Mouse (Mus musculus): ENCODE results near the gene Gm11937. TPM values are rescaled to one million over a fixed set of nuclear protein-coding genes. Genes with fewer than 3 reads are reported as not detected.

The Gm11937 gene
- polyA plus RNA-seq, 1 experiment: not detected

- H3K4me1 ChIP-seq (ENCODE audit: control insufficient read depth, insufficient read depth, insufficient read length, low read length): no peaks in the 10 kb centered on the region
- H3K27me3 ChIP-seq (ENCODE audit: control insufficient read depth, insufficient read depth, low read length): no peaks in the 10 kb centered on the region
- TF ChIP-seq POLR2A (IDR thresholded peaks at IDR 0.05; ENCODE audit: low read depth, low read length): no peak
- no peak for TF ChIP-seq CTCF (IDR thresholded peaks at IDR 0.05; ENCODE audit: extremely low read depth, insufficient read length, insufficient replicate concordance, low read depth, low read length)
- H3K27ac ChIP-seq (ENCODE audit: insufficient read depth, low read depth, low read length): no peak overlapping the region
- H3K4me3 ChIP-seq (ENCODE audit: low read depth, low read length): no peak overlapping the region
- WGBS: 21% methylated on average over 1 of the region's 1 CpGs
- no peaks in the 10 kb centered on the region for H3K36me3 ChIP-seq (ENCODE audit: control insufficient read depth, insufficient read depth, low read length)
Measured at GRCm38 (mm10) chr11:99640926-99641325, 30.9 kb upstream of the Gm11937 start.

DNA sequence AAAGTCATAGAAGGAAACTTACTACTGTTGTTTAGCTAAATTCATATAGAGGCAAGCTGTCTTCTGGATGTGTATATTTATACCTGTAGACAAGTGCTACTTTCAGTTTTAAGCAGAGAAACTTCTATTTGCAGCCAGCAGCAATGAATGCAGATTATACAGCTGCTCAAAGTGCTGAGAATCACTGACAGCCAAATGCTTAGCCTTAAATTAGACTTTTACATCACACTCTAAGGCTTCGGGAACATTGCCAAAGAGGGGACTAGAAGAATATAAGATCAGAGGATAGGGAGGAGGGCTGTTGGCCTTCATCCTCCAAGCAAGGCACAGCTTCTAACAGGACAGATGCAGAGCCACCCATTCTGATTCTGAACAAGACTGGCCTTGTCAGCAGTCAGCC is 27.1 kb upstream of the Gm11937 start:
- H3K27ac ChIP-seq (ENCODE audit: insufficient read depth, low read depth, low read length): no peak overlapping the region
- H3K4me3 ChIP-seq (ENCODE audit: low read depth, low read length): no peak overlapping the region
- WGBS: 67% methylated on average over 1 of the region's 1 CpGs

DNA sequence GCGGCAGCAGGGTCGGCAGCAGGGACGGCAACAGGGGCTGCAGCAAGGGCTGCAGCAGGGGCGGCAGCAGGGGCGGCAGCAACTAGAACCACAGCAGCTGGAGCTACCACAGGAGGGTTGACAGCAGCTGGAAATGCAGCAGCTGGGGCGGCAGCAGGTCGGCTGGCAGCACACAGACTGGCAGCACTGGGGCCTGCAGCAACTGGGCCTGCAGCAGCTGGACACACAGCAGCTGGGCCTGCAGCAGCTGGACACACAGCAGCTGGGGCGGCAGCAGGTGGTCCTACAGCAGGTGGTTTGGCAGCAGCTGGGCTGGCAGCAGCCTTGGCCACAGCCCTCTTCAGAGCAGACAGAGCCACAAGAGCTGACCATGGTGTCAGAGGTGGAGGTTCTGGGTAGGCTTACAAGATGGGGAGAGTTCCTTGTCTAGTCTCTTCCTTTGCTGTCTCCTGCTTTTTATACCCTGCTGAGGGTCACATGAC is 24.7 kb upstream of the Gm11937 start, which contains the start of gene Krtap4-2:
Gene Krtap4-2 (minus strand): TSS at position 432 of the 482 bp plus-strand sequence.
- 52% methylated on average over 8 of the region's 8 CpGs for WGBS
- TF ChIP-seq POLR2A (IDR thresholded peaks at IDR 0.05; ENCODE audit: low read depth, low read length): no peak
- no peak for TF ChIP-seq CTCF (IDR thresholded peaks at IDR 0.05; ENCODE audit: extremely low read depth, insufficient read length, insufficient replicate concordance, low read depth, low read length)

More for the DNA sequence above, 27.1 kb upstream of the Gm11937 start:
- Histone ChIP-seq H3K4me1 (ENCODE audit: control insufficient read depth, insufficient read depth, insufficient read length, low read length) (no peaks in the 10 kb centered on the region), H3K36me3 (ENCODE audit: control insufficient read depth, insufficient read depth, low read length) (no peaks in the 10 kb centered on the region), H3K27me3 (ENCODE audit: control insufficient read depth, insufficient read depth, low read length) (no peaks in the 10 kb centered on the region)
- TF ChIP-seq POLR2A (IDR thresholded peaks at IDR 0.05; ENCODE audit: low read depth, low read length) (no peak), CTCF (IDR thresholded peaks at IDR 0.05; ENCODE audit: extremely low read depth, insufficient read length, insufficient replicate concordance, low read depth, low read length) (no peak)

DNA sequence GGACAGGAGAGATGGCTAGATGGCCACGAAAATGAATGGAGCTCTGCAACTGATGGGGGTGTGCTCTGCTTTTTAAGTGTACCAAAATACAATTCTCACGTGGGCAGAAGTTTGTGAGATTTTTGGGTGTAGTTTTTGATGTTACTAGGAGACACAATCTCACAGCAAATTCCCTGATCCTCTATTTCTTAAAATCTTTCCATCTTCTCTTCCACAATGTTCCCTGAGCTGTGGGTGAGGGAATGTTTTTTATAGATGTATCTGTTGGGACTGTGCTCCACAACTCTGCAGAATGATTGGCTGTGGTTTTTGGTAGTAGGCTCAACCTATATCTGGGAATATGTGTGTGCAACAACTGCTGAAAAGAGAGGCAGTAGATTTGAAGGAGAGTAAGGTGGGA is 23.3 kb upstream of the Gm11937 start:
- Histone ChIP-seq H3K36me3 (ENCODE audit: control insufficient read depth, insufficient read depth, low read length) (no peaks in the 10 kb centered on the region), H3K4me1 (ENCODE audit: control insufficient read depth, insufficient read depth, insufficient read length, low read length) (no peaks in the 10 kb centered on the region), H3K4me3 (ENCODE audit: low read depth, low read length) (no peak overlapping the region), H3K27ac (ENCODE audit: insufficient read depth, low read depth, low read length) (no peak overlapping the region), H3K27me3 (ENCODE audit: control insufficient read depth, insufficient read depth, low read length) (no peaks in the 10 kb centered on the region)
- TF ChIP-seq CTCF (IDR thresholded peaks at IDR 0.05; ENCODE audit: extremely low read depth, insufficient read length, insufficient replicate concordance, low read depth, low read length) (no peak), POLR2A (IDR thresholded peaks at IDR 0.05; ENCODE audit: low read depth, low read length) (no peak)
- 61% methylated on average over 2 of the region's 2 CpGs for WGBS

More for the DNA sequence above, 24.7 kb upstream of the Gm11937 start, which contains the start of gene Krtap4-2:
- Histone ChIP-seq H3K27ac (ENCODE audit: insufficient read depth, low read depth, low read length) (no peak within 1 kb of the TSS), H3K4me1 (ENCODE audit: control insufficient read depth, insufficient read depth, insufficient read length, low read length) (no peaks in the 10 kb centered on the region), H3K27me3 (ENCODE audit: control insufficient read depth, insufficient read depth, low read length) (no peaks in the 10 kb centered on the region), H3K36me3 (ENCODE audit: control insufficient read depth, insufficient read depth, low read length) (no peaks in the 10 kb centered on the region), H3K4me3 (ENCODE audit: low read depth, low read length) (no peak within 1 kb of the TSS)

DNA sequence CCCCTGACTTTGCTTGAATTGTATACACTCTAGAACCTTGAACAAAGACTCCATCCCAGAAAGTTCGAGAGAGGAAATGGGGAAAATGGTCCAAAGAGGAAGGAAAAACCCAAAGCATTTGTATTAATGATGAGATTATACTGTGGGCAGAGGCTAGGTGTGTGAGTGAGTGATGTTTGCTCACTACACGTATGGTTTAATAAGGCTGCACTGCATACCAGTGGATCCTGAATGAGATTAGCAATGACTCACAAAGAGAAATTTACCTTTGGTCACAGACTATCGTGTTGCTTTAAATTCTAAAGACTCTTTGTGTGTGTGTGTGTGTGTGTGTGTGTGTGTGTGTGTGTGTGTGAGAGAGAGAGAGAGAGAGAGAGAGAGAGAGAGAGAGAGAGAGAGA is 20.9 kb upstream of the Gm11937 start:
- H3K27me3 ChIP-seq (ENCODE audit: control insufficient read depth, insufficient read depth, low read length): no peaks in the 10 kb centered on the region
- H3K36me3 ChIP-seq (ENCODE audit: control insufficient read depth, insufficient read depth, low read length): no peaks in the 10 kb centered on the region
- H3K27ac ChIP-seq (ENCODE audit: insufficient read depth, low read depth, low read length): no peak overlapping the region
- WGBS: 39% methylated on average over 3 of the region's 3 CpGs
- no peak for TF ChIP-seq POLR2A (IDR thresholded peaks at IDR 0.05; ENCODE audit: low read depth, low read length)
- TF ChIP-seq CTCF (IDR thresholded peaks at IDR 0.05; ENCODE audit: extremely low read depth, insufficient read length, insufficient replicate concordance, low read depth, low read length): no peak
- H3K4me3 ChIP-seq (ENCODE audit: low read depth, low read length): no peak overlapping the region
- H3K4me1 ChIP-seq (ENCODE audit: control insufficient read depth, insufficient read depth, insufficient read length, low read length): no peaks in the 10 kb centered on the region

GRCm38 (mm10) chr11:99628138-99628537 is 18.1 kb upstream of the Gm11937 start, which contains the start of gene Krtap4-1:
Gene Krtap4-1, minus strand, starts transcription at chr11:99628238.
- no peak within 1 kb of the TSS for H3K4me3 ChIP-seq (ENCODE audit: low read depth, low read length)
- H3K27ac ChIP-seq (ENCODE audit: insufficient read depth, low read depth, low read length): no peak within 1 kb of the TSS
- H3K4me1 ChIP-seq (ENCODE audit: control insufficient read depth, insufficient read depth, insufficient read length, low read length): no peaks in the 10 kb centered on the region
- H3K36me3 ChIP-seq (ENCODE audit: control insufficient read depth, insufficient read depth, low read length): no peaks in the 10 kb centered on the region
- WGBS: 63% methylated on average over 4 of the region's 4 CpGs
- TF ChIP-seq POLR2A (IDR thresholded peaks at IDR 0.05; ENCODE audit: low read depth, low read length) (no peak), CTCF (IDR thresholded peaks at IDR 0.05; ENCODE audit: extremely low read depth, insufficient read length, insufficient replicate concordance, low read depth, low read length) (no peak)
- no peaks in the 10 kb centered on the region for H3K27me3 ChIP-seq (ENCODE audit: control insufficient read depth, insufficient read depth, low read length)

- H3K27ac ChIP-seq (ENCODE audit: insufficient read depth, low read depth, low read length): no peak within 1 kb of the TSS
- H3K27me3 ChIP-seq (ENCODE audit: control insufficient read depth, insufficient read depth, low read length): no peaks in the 10 kb centered on the region
- no peaks in the 10 kb centered on the region for H3K4me1 ChIP-seq (ENCODE audit: control insufficient read depth, insufficient read depth, insufficient read length, low read length)
- no peaks in the 10 kb centered on the region for H3K36me3 ChIP-seq (ENCODE audit: control insufficient read depth, insufficient read depth, low read length)
- TF ChIP-seq POLR2A (IDR thresholded peaks at IDR 0.05; ENCODE audit: low read depth, low read length) (no peak), CTCF (IDR thresholded peaks at IDR 0.05; ENCODE audit: extremely low read depth, insufficient read length, insufficient replicate concordance, low read depth, low read length) (no peak)
- 73% methylated on average over 2 of the region's 2 CpGs for whole genome bisulfite sequencing
- H3K4me3 ChIP-seq (ENCODE audit: low read depth, low read length): no peak within 1 kb of the TSS
Measured at GRCm38 (mm10) chr11:99620335-99620734, 10.3 kb upstream of the Gm11937 start, which contains the start of gene Gm11562. Gene Gm11562, minus strand, starts transcription at chr11:99620435.

Measured in small intestine, adult 2 months (tissue).